Mouse (Mus musculus) cerebellum, adult 9-11 months (tissue): Measurements from ENCODE around the gene Sirt7.

ENCODE experiments used
- DNase-seq: peaks from one replicate; pipeline ENCODE4 v3.0.0; 2022

The Sirt7 gene

GRCm38 (mm10) chr11:120625152-120625775 lies at the start of gene Sirt7:
Sirt7 (minus strand) TSS chr11:120625240.
- peak; percentile 55 for DNase-seq

- DNase-seq = no peak
Observed at GRCm38 (mm10) chr11:120673594-120674122, 48.6 kb upstream of the Sirt7 start.

- peak; percentile 92 for DNase-seq
Observed at GRCm38 (mm10) chr11:120672687-120673593, 47.9 kb upstream of the Sirt7 start, which contains the start of gene Aspscr1. Aspscr1 (plus strand) TSS chr11:120672973.

GRCm38 (mm10) chr11:120666617-120667016 lies 41.6 kb upstream of the Sirt7 start:
- no peak for DNase-seq

- DNase-seq = no peak
Observed at GRCm38 (mm10) chr11:120665406-120665805, 40.4 kb upstream of the Sirt7 start.

- DNase-seq = no peak
Observed at GRCm38 (mm10) chr11:120663714-120664113, 38.7 kb upstream of the Sirt7 start.

GRCm38 (mm10) chr11:120662759-120663158 lies 37.7 kb upstream of the Sirt7 start:
- DNase-seq = no peak

GRCm38 (mm10) chr11:120661076-120661460 lies 36.0 kb upstream of the Sirt7 start, which contains the start of gene Notum:
Notum (minus strand) TSS chr11:120661175.
- no peak for DNase-seq

- no peak for DNase-seq
Observed at GRCm38 (mm10) chr11:120660301-120661075, 35.4 kb upstream of the Sirt7 start.

- DNase-seq = no peak
Observed at GRCm38 (mm10) chr11:120659509-120660300, 34.7 kb upstream of the Sirt7 start.

GRCm38 (mm10) chr11:120658876-120659410 lies 33.9 kb upstream of the Sirt7 start:
- DNase-seq = no peak

- DNase-seq = no peak
Observed at GRCm38 (mm10) chr11:120657301-120657700, 32.3 kb upstream of the Sirt7 start.

- DNase-seq = no peak
Observed at GRCm38 (mm10) chr11:120654741-120655140, 29.7 kb upstream of the Sirt7 start.

GRCm38 (mm10) chr11:120651872-120652271 lies 26.8 kb upstream of the Sirt7 start:
- DNase-seq = no peak

- DNase-seq = peak; percentile 71
Observed at GRCm38 (mm10) chr11:120648001-120648476, 23.0 kb upstream of the Sirt7 start, which contains the start of gene Myadml2. Myadml2 (minus strand) TSS chr11:120648158.

- DNase-seq = no peak
Observed at GRCm38 (mm10) chr11:120647047-120647830, 22.2 kb upstream of the Sirt7 start.

- peak; percentile 92 for DNase-seq
Observed at GRCm38 (mm10) chr11:120643601-120643987, 18.6 kb upstream of the Sirt7 start, which contains the start of gene Pycr1. Pycr1 (minus strand) TSS chr11:120643769.

GRCm38 (mm10) chr11:120642939-120643600 lies 18.0 kb upstream of the Sirt7 start:
- no peak for DNase-seq

GRCm38 (mm10) chr11:120641869-120642268 lies 16.8 kb upstream of the Sirt7 start:
- DNase-seq = no peak

- DNase-seq = no peak
Observed at GRCm38 (mm10) chr11:120641255-120641654, 16.2 kb upstream of the Sirt7 start.
